Mouse (Mus musculus): ENCODE data around the gene Glra4. TPM values are rescaled to one million over a fixed set of nuclear protein-coding genes. Genes with fewer than 3 reads are reported as not detected.
"Not testable (repeated sequence)": the region's sequence is repeated elsewhere in the genome, so short reads cannot be mapped to it uniquely, and the experiment has no call there.

Gene Glra4
- total RNA-seq, 1 experiment from 2014 or later = not detected

DNA sequence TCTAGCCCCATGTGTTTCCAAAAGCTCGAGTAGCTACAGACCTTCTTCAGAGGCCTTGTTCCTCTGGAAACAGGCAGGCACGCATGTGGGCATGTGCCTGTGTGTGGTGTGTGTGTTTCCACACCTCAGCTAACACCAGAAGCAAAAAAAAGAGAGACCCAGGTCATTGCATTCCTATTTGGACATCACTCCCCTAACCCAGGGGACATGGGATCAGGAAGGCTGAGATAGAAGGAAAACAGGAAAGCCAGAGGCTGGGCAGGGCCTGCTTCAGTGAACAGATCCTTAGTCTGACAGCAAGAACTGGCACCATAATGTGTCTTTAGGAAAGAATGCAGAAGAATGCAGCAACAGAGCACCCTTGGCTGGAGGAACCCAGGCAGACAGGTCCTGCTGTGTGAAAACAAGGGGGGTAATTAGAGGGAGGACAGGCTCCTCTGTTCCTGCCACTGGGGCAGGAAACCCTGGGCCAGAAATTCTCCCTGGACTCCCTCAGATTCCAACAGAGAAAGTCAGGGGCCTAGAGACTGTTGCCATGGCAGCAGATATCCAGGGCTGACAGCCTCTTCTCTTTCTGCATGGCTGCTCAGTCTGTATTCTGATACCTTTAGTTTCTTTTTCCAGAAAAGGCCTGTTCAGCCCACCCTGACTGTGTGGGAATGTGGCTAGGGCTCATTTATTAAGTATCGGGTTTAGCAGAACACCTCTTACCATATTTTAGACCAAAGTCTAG, 65.0 kb downstream of the Glra4 start:
- not testable (repeated sequence) for DNase-seq

DNA sequence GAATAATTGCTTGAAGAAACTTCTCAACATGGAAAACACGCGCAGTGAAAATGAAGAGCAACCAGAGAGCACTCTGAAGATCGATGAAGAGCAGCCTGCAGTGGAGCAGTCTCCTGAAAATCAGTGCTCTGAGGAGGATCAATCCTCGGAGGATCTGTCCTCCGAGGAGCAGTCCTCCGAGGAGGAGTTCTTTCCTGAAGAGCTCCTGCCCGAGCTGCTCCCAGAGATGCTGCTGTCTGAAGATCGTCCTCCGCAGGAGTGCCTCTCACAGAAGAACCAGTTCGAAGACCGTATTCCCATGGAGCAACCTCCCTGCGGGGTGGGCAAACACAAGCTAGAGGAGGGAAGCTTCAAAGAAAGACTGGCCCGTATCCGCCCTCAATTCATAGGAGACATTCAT, 71.2 kb downstream of the Glra4 start:
- peak; percentile 1 for DNase-seq

DNA sequence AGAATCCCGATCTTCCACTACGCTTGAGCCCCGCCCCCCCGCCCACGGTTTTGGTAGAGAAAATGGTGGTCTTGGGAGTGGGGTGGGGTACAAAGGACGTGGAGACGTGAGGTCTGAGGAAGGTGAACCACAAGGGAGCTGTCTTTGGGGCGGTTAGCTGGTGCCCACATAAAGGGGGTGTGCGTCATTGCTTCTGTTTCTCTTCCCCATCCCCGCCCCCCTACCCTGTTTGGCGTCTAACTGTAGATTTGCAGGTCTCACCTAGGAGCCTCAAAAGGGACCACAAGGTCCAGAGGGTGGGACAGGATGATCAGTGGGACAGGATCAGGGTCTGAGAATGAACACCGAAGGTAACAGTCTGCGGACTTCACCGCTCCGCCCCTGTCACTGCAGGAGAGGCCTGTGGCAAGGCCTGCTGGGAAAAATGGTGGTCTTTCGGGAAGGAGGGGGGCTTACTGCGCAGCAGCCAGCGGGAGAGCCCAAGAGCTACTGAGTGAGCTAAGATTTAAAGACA, 71.7 kb downstream of the Glra4 start:
- peak; percentile 26 for DNase-seq

Other genes starting within 250 kb of the Glra4 start
- not detected in 2 replicates for gene Kir3dl2, start 236.1 kb downstream of the Glra4 start, total RNA-seq (2021)
- 24.0 and 24.3 TPM in 2 replicates for gene Tceal3, start 189.3 kb downstream of the Glra4 start, total RNA-seq (2021)
- 8.2 and 10.1 TPM in 2 replicates for gene Tceal1, start 72.2 kb downstream of the Glra4 start, total RNA-seq (2021)
- gene Morf4l2, start 36.5 kb downstream of the Glra4 start, total RNA-seq (2021) = 257 and 345 TPM in 2 replicates
- 7.0 and 8.4 TPM in 2 replicates for gene Plp1, start 42.5 kb upstream of the Glra4 start, total RNA-seq (2021)
- gene Rab9b, start 88.6 kb upstream of the Glra4 start, total RNA-seq (2021) = 0.24 and 0.61 TPM in 2 replicates
- gene H2bfm, start 147.2 kb upstream of the Glra4 start, total RNA-seq (2021) = not detected in 2 replicates
- 15.4 and 16.3 TPM in 2 replicates for gene Tmsb15b2, start 195.4 kb upstream of the Glra4 start, total RNA-seq (2021)
- 0.67 and 3.5 TPM in 2 replicates for gene Tmsb15l, start 196.7 kb upstream of the Glra4 start, total RNA-seq (2021)
- gene Tmsb15b1, start 196.7 kb upstream of the Glra4 start, total RNA-seq (2021) = 1.8 and 3.2 TPM in 2 replicates
- gene Zcchc18, start 213.0 kb upstream of the Glra4 start, total RNA-seq (2021) = 8.3 and 13.7 TPM in 2 replicates